Mouse (Mus musculus) hindbrain, embryonic 11.5 days (tissue): ENCODE results near the gene Fam43b. TPM values are rescaled to one million over a fixed set of nuclear protein-coding genes. Genes with fewer than 3 reads are reported as not detected.
A peak's percentile ranks its signal among the peaks of the same experiment; 100 is the strongest.

Experiments used
- ATAC-seq: fragments of 200-750 bp; cut with Nextera tagmentation; 2 replicates; pipeline ENCODE4 v1.8.0; 2017; ENCODE audit warnings: mild to moderate bottlenecking, moderate TSS enrichment, moderate library complexity; ENCODE audit not compliant: low FRiP score
- DNase-seq: peaks from one replicate; pipeline ENCODE4 v3.0.0-alpha.2; 2015; ENCODE audit warnings: low spot score
- H3K27ac ChIP-seq: fragments of 300-500 bp; sonication (generic); 2 replicates; pipeline ENCODE4 v1.5.1; 2014; ENCODE audit warnings: mild to moderate bottlenecking, low read depth, low read length
- H3K27me3 ChIP-seq: fragments of 300-500 bp; sonication (generic); 2 replicates; pipeline ENCODE4 v1.6.1; 2014; ENCODE audit warnings: mild to moderate bottlenecking, low read length, moderate library complexity, mixed read lengths; ENCODE audit not compliant: control insufficient read depth, insufficient read depth
- H3K36me3 ChIP-seq: fragments of 300-500 bp; sonication (generic); 2 replicates; pipeline ENCODE4 v1.6.1; 2014; ENCODE audit warnings: mild to moderate bottlenecking, low read length, moderate library complexity, mixed read lengths; ENCODE audit not compliant: control insufficient read depth, insufficient read depth
- H3K4me1 ChIP-seq: fragments of 300-500 bp; sonication (generic); replicated peaks from 2 replicates; pipeline ENCODE4 v1.6.1; 2014; ENCODE audit warnings: low read length, mixed read lengths; ENCODE audit not compliant: control insufficient read depth, insufficient read depth
- H3K4me2 ChIP-seq: fragments of 300-500 bp; sonication (generic); replicated peaks from 2 replicates; pipeline ENCODE4 v1.6.1; 2014; ENCODE audit warnings: mild to moderate bottlenecking, low read depth, low read length
- H3K4me3 ChIP-seq: fragments of 300-500 bp; sonication (generic); 2 replicates; pipeline ENCODE4 v1.5.1; 2014; ENCODE audit warnings: low read depth, low read length
- H3K9ac ChIP-seq: fragments of 300-500 bp; sonication (generic); 2 replicates; pipeline ENCODE4 v1.6.1; 2014; ENCODE audit warnings: low read depth, low read length
- H3K9me3 ChIP-seq: fragments of 300-500 bp; sonication (generic); 2 replicates; pipeline ENCODE4 v1.6.1; 2016; ENCODE audit warnings: low read length; ENCODE audit not compliant: control insufficient read depth
- WGBS: fragments of 180-500 bp; shearing (Covaris S2); extraction: QIAGEN DNeasy Blood & Tissue Kit; methylation state at CpG from one replicate; pipeline ENCODE4 v1.1.7; 2014; 5-methylcytosine and 5-hydroxymethylcytosine counted together
- polyA plus RNA-seq: library from polyadenylated mRNA; unstranded; fragments of >200 nt; fragmentation: Nextera tagmentation; extraction: Ambion mirVana; gene quantifications from 2 replicates; pipeline ENCODE4 v1.2.1, GENCODE M21; 2014

Fam43b gene
- polyA plus RNA-seq, 1 experiment from 2014 or later = not detected

DNA sequence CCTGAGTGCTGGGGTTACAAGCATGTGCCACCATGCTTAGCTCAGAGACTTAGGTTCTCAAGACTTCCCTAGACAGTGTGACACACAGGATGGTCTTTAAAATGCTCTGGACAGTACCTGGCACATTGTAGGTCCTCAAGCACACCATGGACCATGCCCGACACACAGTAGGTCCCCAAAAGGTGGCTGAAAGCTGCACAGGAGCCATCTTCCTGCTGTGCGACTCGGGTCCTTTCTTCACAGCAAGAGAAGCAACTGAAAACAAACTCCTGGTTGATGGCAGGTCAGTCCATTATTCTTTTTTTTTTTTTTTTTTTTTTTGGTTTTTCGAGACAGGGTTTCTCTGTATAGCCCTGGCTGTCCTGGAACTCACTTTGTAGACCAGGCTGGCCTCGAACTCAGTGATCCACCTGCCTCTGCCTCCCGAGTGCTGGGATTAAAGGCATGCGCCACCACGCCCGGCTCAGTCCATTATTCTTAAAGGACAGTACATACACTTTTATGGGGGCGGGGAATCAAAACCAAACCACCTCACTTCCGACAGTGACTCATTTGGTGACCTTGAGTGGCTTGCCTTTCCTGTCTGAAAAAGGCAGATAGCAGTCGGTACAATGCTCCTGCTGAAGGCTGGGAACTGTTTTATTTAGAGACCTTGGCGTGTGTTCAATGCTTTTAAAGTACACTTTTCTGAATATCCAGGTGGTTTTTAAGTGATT is 11.3 kb upstream of the Fam43b start:
- H3K4me3 ChIP-seq = no peak overlapping the region
- H3K4me1 ChIP-seq = no peaks in the 10 kb centered on the region
- no peak overlapping the region for H3K27ac ChIP-seq
- no peaks in the 10 kb centered on the region for H3K27me3 ChIP-seq
- no peaks in the 10 kb centered on the region for H3K36me3 ChIP-seq
- H3K4me2 ChIP-seq = no peak overlapping the region
- no peak for DNase-seq
- ATAC-seq = no peak
- WGBS = 85% methylated on average over 11 of the region's 13 CpGs
- H3K9ac ChIP-seq = no peak overlapping the region
- H3K9me3 ChIP-seq = no peaks in the 10 kb centered on the region

DNA sequence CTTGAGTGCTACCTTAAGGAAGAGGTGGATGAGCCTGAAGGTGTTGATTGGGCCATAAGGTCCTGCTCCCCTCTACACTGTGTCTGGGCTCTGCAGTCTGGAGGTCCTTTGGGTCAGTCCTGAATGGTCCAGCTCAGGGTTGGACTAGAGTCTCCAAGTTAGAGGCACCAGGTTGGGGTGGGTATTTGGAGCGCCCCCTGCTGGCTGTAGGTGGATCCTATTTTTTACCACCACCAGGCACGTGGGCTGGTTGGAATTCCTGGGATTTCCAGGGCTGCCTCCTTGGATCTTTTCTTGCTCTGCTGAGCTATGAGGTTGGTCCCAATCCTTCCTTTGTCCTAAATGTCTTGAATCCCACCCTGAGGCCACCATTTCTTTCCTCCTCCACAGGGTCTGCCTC is 8.5 kb upstream of the Fam43b start:
- peak; percentile 45 for DNase-seq
- no peak overlapping the region for H3K9ac ChIP-seq
- no peak overlapping the region for H3K27ac ChIP-seq
- H3K4me1 ChIP-seq = no peaks in the 10 kb centered on the region
- H3K36me3 ChIP-seq = no peaks in the 10 kb centered on the region
- H3K4me3 ChIP-seq = no peak overlapping the region
- WGBS = 10% methylated on average over 2 of the region's 2 CpGs
- no peaks in the 10 kb centered on the region for H3K27me3 ChIP-seq
- H3K4me2 ChIP-seq = no peak overlapping the region
- ATAC-seq = no peak
- no peaks in the 10 kb centered on the region for H3K9me3 ChIP-seq

DNA sequence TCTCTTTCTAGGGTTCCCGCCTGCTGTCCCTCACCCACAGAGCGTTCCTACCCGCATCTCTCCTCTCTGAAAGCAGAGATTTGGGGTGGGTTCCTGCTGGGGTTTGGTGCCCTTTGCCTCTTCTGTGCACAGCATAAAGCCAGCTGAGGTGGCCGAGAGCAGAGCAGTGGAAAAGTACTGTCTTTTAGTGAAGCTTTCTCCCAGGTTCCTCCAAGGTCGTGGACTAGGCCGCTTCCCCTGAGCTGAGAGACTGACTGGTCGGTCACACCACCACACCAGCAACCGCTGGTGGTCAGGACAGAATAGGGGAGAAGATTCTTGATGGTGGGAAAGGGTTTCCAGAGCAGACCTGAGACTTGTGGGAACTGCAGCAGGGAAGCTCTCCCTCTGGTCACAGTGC is 383 bp upstream of the Fam43b start:
- Histone ChIP-seq H3K9me3 (no peaks in the 10 kb centered on the region), H3K36me3 (no peaks in the 10 kb centered on the region), H3K4me3 (peak overlapping the region; percentile 35), H3K4me2 (peak overlapping the region; percentile 58), H3K4me1 (0 out of 2 replicates have a peak, but pooled peaks cover 9% of the 10 kb centered on the region), H3K9ac (no peak overlapping the region), H3K27me3 (peaks cover 46% of the 10 kb centered on the region), H3K27ac (no peak overlapping the region)
- 4% methylated on average over 8 of the region's 8 CpGs for WGBS
- peak; percentile 22 for DNase-seq
- no peak for ATAC-seq

DNA sequence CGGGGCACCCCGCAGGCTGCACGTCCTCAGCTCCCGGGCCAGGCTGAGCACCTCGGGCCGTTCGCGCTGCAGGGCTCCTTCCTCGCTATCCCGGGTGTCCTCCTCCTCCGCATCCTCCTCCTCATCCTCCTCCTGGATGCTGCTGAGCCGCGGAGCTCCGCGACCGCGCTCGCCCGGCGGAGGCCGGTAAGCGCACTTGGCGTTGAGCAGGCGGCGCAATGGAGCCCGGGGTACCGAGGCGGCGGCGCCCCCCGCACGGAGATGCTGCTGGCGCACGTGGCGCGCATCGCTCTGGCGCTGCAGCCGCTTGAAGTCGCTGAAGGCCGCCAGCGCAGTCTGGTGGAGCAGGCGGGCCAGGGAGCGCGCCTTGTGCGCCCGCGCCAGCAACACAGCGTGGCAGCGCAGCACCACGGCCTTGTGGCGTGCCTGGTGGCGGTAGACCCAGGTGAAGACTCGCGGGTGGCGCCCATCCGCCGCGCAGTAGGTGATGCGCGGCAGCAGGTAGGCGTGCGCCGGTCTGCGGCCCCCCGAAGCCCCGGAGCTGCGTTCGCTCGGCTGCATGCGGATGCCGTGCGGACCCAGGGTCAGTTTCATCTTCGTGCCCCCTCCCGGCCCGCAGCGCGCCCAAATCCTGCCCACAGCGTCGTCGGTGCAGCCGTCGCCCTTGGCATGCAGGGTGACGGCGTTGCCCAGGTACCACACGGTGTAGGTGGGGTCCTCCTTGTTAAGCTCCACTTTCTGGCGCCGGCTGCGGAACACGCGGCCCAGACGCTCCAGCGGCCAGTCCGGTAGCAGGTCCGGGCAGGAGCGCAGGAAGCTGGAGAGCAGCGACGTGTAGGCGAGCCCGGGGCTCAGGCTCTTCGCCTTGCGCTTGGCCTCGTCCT is 999 bp downstream of the Fam43b start:
- peak overlapping the region; percentile 35 for H3K4me3 ChIP-seq
- under 1% methylated on average over 93 of the region's 103 CpGs for WGBS
- H3K27me3 ChIP-seq = peaks cover 46% of the 10 kb centered on the region
- peak overlapping the region; percentile 58 for H3K4me2 ChIP-seq
- no peaks in the 10 kb centered on the region for H3K36me3 ChIP-seq
- H3K27ac ChIP-seq = no peak overlapping the region
- ATAC-seq = no peak
- peak; percentile 52 for DNase-seq
- H3K9ac ChIP-seq = 0 out of 2 replicates have a peak overlapping the region, but pooled peaks have one; percentile 15
- 0 out of 2 replicates have a peak, but pooled peaks cover 9% of the 10 kb centered on the region for H3K4me1 ChIP-seq
- H3K9me3 ChIP-seq = no peaks in the 10 kb centered on the region

DNA sequence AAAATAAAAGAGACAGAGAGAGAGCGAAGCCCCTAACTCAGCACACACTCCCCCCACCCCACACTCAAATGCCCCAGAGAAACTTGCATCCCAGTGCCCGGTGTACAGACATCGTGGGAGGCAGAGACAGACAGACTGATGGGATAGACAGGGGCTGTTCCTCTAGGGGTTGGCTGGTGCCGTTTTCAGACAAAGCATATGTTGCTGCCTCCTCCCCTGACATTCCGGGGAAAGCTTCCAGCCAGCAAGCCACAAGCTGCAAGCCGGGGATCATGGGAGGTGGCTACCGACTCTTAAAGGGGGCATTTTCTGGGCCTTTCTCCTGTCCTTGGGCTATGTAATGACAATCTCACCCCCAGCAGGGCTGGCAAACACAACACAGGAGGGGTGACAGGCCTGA is 2.6 kb downstream of the Fam43b start:
- no peak overlapping the region for H3K4me2 ChIP-seq
- ATAC-seq (no peak), DNase-seq (no peak)
- no peak overlapping the region for H3K9ac ChIP-seq
- no peak overlapping the region for H3K4me3 ChIP-seq
- 0 out of 2 replicates have a peak, but pooled peaks cover 9% of the 10 kb centered on the region for H3K4me1 ChIP-seq
- H3K9me3 ChIP-seq = no peaks in the 10 kb centered on the region
- no peaks in the 10 kb centered on the region for H3K36me3 ChIP-seq
- H3K27ac ChIP-seq = no peak overlapping the region
- peaks cover 44% of the 10 kb centered on the region for H3K27me3 ChIP-seq
- WGBS = 62% methylated on average over 7 of the region's 7 CpGs

DNA sequence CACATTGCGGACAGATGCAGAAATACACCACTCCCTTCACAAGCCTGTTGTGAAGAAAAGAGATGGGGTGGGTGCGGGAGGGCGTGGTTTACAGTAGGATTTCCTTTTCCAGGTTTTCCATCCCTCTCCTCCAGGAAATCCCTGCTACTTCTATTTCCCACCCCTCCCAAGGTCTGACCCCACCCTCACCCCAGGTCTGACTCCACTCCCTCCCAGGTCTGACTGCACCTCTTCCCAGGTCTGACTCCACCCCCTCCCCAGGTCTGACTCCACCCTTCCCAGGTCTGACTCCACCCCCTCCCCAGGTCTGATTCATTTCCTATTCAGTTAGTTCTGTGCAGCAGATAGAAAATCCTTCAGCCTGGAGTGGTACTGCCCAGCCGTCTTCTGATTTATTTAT is 12.5 kb downstream of the Fam43b start:
- Histone ChIP-seq H3K9ac (no peak overlapping the region), H3K4me1 (peaks cover 3% of the 10 kb centered on the region; the same call in 1 of the 2 replicates), H3K4me3 (no peak overlapping the region), H3K4me2 (no peak overlapping the region), H3K9me3 (no peaks in the 10 kb centered on the region), H3K27me3 (no peaks in the 10 kb centered on the region; the same call in 1 of the 2 replicates), H3K27ac (no peak overlapping the region), H3K36me3 (no peaks in the 10 kb centered on the region)
- 62% methylated on average over 4 of the region's 4 CpGs for WGBS
- DNase-seq (no peak), ATAC-seq (no peak)

DNA sequence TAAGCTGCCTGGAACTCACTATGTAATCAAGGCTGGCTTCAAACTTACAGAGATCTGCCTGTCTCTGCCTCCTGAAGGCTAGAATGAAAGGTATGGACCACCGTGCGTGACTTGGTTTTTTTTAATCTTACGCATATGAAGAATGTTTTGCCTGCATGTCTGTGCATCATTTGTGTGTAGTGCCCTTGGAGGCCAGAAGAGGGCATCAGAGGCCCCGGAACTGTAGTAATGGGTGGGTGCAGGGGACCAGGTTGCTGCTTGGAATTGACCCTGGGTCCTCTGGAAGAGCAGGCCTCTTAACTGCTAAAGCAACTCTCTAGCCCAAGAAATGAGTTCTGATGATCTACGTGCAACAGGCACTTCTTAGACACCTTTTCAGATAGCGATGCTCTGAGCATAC is 13.9 kb downstream of the Fam43b start:
- H3K4me3 ChIP-seq = no peak overlapping the region
- H3K4me1 ChIP-seq = peaks cover 3% of the 10 kb centered on the region; the same call in 1 of the 2 replicates
- no peak for ATAC-seq
- H3K9ac ChIP-seq = no peak overlapping the region
- WGBS = 76% methylated on average over 6 of the region's 6 CpGs
- H3K36me3 ChIP-seq = no peaks in the 10 kb centered on the region
- H3K27me3 ChIP-seq = no peaks in the 10 kb centered on the region; the same call in 1 of the 2 replicates
- no peak for DNase-seq
- no peak overlapping the region for H3K4me2 ChIP-seq
- no peaks in the 10 kb centered on the region for H3K9me3 ChIP-seq
- H3K27ac ChIP-seq = no peak overlapping the region

DNA sequence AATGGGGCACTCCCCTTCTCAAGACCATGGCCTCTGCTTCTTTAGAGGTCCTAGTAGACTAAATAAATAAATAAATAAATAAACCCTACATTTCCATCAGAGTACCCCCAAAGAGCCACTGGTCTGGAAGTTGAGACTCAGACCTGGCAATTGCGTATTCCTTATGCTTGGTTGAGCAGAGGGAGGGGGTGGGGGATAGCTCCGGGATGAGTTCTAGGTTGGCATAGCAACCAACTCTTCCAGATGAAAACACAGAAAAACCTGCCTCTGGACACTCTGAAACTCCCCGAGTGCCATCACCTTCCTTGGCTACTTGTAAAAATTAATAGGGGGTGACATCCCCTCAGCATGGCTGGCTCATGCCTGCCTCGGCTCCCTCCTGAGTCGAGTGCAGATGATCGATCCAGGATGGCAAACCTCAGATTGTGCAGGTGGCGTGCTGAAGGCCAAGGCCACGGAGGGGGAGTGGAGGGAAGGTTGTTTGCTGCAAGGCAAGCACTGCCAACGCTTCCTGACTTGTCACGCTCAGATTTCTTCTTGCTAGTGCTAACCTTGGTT is 16.1 kb downstream of the Fam43b start:
- peaks cover 3% of the 10 kb centered on the region; the same call in 1 of the 2 replicates for H3K4me1 ChIP-seq
- H3K36me3 ChIP-seq = no peaks in the 10 kb centered on the region
- ATAC-seq = no peak
- H3K4me3 ChIP-seq = no peak overlapping the region
- no peak overlapping the region for H3K4me2 ChIP-seq
- DNase-seq = peak; percentile 37
- H3K9ac ChIP-seq = no peak overlapping the region
- H3K9me3 ChIP-seq = no peaks in the 10 kb centered on the region
- H3K27me3 ChIP-seq = no peaks in the 10 kb centered on the region; the same call in 1 of the 2 replicates
- H3K27ac ChIP-seq = no peak overlapping the region
- 48% methylated on average over 10 of the region's 10 CpGs for WGBS
